Mouse (Mus musculus): ENCODE measurements around the gene Bhlhe41. TPM values are rescaled to one million over a fixed set of nuclear protein-coding genes. Genes with fewer than 3 reads are reported as not detected.

Gene Bhlhe41
- polyA plus RNA-seq, 1 experiment from 2014 or later = 1.6 TPM

DNA sequence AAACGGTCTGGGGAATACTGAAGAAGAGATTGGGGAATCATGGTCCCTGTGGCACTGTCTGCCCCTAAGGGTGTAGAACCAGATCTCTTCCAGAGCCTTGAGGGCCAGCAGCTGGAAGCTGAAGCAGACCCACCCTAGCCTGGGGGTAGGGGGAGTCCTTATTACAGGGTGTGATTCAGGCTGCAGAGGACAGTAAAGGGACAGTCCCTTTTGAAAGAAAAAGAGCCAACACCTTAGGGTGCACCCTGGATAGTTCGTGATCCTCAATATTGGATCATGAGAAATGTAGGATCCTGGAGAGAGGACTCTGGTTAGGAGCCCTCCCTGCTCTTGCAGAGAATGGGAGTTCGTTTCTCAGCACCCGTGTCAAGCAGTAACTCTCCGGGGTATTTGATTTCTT, 39.3 kb upstream of the Bhlhe41 start:
- Histone ChIP-seq H3K9me3 (ENCODE audit: control insufficient read depth, low read length) (no peaks in the 10 kb centered on the region), H3K27me3 (ENCODE audit: control insufficient read depth, insufficient read depth, low read length) (no peaks in the 10 kb centered on the region), H3K9ac (ENCODE audit: low read length) (no peak overlapping the region), H3K4me3 (ENCODE audit: low read depth, low read length) (no peak overlapping the region), H3K36me3 (ENCODE audit: control insufficient read depth, insufficient read depth, low read length) (no peaks in the 10 kb centered on the region), H3K4me2 (replicated peaks; ENCODE audit: low read depth) (no peak overlapping the region), H3K27ac (replicated peaks) (no peak overlapping the region), H3K4me1 (replicated peaks; ENCODE audit: control insufficient read depth, insufficient read depth) (no peaks in the 10 kb centered on the region)
- no peak for TF ChIP-seq EP300 (optimal IDR thresholded peaks at IDR 0.05)
- no peak for TF ChIP-seq CTCF (IDR thresholded peaks at IDR 0.05; ENCODE audit: low read depth)
- ATAC-seq (ENCODE audit: low FRiP score, low TSS enrichment) = no peak
- WGBS = 83% methylated on average over 5 of the region's 5 CpGs
- no peak for DNase-seq (ENCODE audit: low spot score)

DNA sequence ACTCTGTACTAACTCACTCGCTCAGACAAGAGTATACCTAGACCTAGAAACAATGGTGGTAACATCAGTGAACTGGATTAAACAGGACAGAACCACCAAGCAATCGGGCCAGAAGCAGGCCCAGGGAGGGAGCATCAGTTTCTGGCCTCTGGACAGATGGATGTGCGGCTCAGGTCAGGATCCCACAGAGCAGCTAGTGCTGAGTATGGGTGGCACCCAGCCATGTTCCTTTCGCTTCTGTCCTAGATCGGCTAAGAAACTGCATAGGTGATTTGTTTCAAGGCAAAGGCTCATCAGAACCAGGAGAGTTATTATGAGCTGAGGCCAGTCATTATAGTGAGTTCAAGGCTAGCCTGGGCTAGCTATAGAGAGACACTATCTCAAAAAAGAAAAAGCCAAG, 38.8 kb upstream of the Bhlhe41 start:
- no peak for ATAC-seq (ENCODE audit: low FRiP score, low TSS enrichment)
- no peaks in the 10 kb centered on the region for H3K9me3 ChIP-seq (ENCODE audit: control insufficient read depth, low read length)
- H3K27me3 ChIP-seq (ENCODE audit: control insufficient read depth, insufficient read depth, low read length) = no peaks in the 10 kb centered on the region
- H3K9ac ChIP-seq (ENCODE audit: low read length) = no peak overlapping the region
- no peak overlapping the region for H3K4me3 ChIP-seq (ENCODE audit: low read depth, low read length)
- DNase-seq (ENCODE audit: low spot score) = no peak
- H3K4me2 ChIP-seq (replicated peaks; ENCODE audit: low read depth) = no peak overlapping the region
- no peaks in the 10 kb centered on the region for H3K36me3 ChIP-seq (ENCODE audit: control insufficient read depth, insufficient read depth, low read length)
- no peak overlapping the region for H3K27ac ChIP-seq (replicated peaks)
- no peaks in the 10 kb centered on the region for H3K4me1 ChIP-seq (replicated peaks; ENCODE audit: control insufficient read depth, insufficient read depth)
- 90% methylated on average over 5 of the region's 5 CpGs for WGBS
- TF ChIP-seq EP300 (optimal IDR thresholded peaks at IDR 0.05) (no peak), CTCF (IDR thresholded peaks at IDR 0.05; ENCODE audit: low read depth) (no peak)

DNA sequence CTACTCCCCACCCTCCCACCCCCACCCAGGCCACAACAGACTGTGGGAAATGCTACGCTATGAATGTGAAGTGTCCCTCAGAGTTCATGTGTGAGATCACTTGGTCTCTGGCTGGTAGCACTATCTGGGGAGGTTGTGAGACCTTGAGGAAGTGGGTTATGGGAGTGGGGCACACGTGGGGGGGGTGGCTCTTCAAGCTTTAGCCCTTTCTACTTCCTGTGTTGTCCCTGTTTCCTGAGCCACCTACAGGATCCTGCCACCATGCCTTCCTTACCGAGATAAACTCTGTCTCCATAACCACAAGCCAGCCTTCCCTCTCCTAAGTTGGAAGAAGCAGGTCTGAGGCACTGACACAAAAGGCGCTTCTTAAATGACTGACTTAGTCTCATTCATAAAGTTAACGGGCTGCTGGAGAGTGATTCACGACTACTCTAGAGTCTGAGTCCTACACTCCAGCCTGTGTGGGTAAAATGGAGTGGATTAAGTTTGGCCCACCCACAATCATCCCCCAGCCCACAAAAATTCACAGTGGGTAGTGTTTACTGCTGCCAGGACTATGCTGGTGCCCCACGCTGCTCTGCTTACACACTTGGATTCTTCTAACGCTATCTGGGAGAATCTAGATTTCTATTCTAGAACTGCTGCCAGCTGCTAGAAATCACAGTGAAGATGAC, 29.4 kb upstream of the Bhlhe41 start:
- ATAC-seq (ENCODE audit: low FRiP score, low TSS enrichment) (no peak), DNase-seq (ENCODE audit: low spot score) (no peak)
- Histone ChIP-seq H3K27ac (replicated peaks) (no peak overlapping the region), H3K36me3 (ENCODE audit: control insufficient read depth, insufficient read depth, low read length) (no peaks in the 10 kb centered on the region), H3K4me3 (ENCODE audit: low read depth, low read length) (no peak overlapping the region), H3K9ac (ENCODE audit: low read length) (no peak overlapping the region), H3K9me3 (ENCODE audit: control insufficient read depth, low read length) (no peaks in the 10 kb centered on the region), H3K27me3 (ENCODE audit: control insufficient read depth, insufficient read depth, low read length) (no peaks in the 10 kb centered on the region), H3K4me1 (replicated peaks; ENCODE audit: control insufficient read depth, insufficient read depth) (no peaks in the 10 kb centered on the region), H3K4me2 (replicated peaks; ENCODE audit: low read depth) (no peak overlapping the region)
- TF ChIP-seq CTCF (IDR thresholded peaks at IDR 0.05; ENCODE audit: low read depth) (no peak), EP300 (optimal IDR thresholded peaks at IDR 0.05) (no peak)
- 56% methylated on average over 8 of the region's 8 CpGs for WGBS

DNA sequence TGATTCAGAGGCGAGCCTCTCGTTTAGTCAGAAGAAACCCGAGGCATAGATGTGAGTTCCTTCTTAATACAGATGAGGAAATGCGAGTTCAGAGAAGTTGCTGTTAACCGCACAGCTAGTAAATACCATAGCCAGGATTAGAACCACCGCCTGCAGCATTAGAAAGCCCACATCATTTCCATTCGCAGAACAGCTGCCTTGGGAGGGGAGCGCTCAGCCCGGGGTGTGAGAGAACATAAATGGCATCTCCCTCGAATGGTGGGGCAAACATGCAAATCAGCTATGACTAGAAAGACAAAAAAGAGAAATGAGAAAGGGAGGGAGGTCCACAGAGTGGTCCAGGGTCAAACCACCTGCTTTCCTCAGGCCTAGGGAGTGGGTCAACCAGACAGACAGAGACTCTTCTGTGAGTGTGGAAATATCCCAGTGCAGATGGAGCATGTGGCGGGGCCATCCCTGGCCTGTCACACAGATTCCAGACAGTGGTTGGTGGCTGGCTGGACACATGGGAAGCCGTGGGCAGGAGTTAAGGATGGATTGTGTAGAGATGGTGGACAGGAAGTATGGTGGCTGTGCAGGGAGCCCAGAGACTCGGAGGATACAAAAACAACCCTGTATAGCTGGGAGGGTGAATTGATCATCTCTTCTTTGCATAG, 28.1 kb upstream of the Bhlhe41 start:
- 80% methylated on average over 13 of the region's 13 CpGs for WGBS
- Histone ChIP-seq H3K4me2 (replicated peaks; ENCODE audit: low read depth) (no peak overlapping the region), H3K27ac (replicated peaks) (no peak overlapping the region), H3K4me1 (replicated peaks; ENCODE audit: control insufficient read depth, insufficient read depth) (no peaks in the 10 kb centered on the region), H3K9me3 (ENCODE audit: control insufficient read depth, low read length) (no peaks in the 10 kb centered on the region), H3K27me3 (ENCODE audit: control insufficient read depth, insufficient read depth, low read length) (no peaks in the 10 kb centered on the region), H3K36me3 (ENCODE audit: control insufficient read depth, insufficient read depth, low read length) (no peaks in the 10 kb centered on the region), H3K4me3 (ENCODE audit: low read depth, low read length) (no peak overlapping the region), H3K9ac (ENCODE audit: low read length) (no peak overlapping the region)
- DNase-seq (ENCODE audit: low spot score) (no peak), ATAC-seq (ENCODE audit: low FRiP score, low TSS enrichment) (no peak)
- TF ChIP-seq EP300 (optimal IDR thresholded peaks at IDR 0.05) (no peak), CTCF (IDR thresholded peaks at IDR 0.05; ENCODE audit: low read depth) (no peak)

DNA sequence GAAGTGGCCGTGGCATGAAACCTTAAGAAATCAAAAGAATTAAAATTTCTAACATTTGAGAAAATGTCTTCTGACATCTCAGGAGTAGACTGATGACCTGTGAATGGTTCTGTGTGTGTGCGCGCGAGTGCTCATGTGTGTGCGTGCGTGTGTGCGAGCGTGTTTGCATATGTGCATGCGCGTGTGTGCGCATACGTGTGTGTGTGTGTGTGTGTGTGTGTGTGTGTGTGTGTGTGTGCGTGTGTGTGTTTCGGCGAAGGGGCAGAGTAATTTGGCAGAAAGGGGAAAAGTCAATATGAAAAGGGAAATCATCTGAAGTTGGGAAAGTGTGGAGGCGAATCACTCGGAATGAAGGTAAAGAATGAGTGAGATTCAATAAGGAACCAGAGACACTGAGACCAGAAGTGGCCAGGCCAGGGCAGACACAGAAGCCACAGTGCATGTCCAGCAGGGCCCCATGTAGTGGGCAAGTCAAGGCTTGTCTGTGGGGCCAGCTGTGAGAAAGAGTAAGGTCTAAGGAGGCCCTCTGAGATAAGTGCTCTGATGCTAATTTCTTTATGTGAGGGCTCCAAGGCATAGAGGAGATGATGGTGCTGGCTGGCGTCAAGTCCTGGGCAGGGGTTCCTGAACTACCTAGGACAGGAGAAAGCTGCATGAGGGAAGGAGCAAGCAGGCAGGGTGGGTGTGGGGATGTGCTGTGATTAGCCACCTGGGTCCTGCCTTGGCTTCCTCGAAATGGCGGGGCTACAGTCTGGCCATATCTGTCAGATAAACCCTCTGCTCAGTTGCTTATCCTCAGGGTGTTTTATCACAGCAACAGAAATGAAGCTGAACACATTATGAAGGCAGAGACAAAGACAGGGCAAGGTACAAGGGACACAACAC, 27.3 kb upstream of the Bhlhe41 start:
- Histone ChIP-seq H3K4me3 (ENCODE audit: low read depth, low read length) (no peak overlapping the region), H3K27me3 (ENCODE audit: control insufficient read depth, insufficient read depth, low read length) (no peaks in the 10 kb centered on the region), H3K9ac (ENCODE audit: low read length) (no peak overlapping the region), H3K9me3 (ENCODE audit: control insufficient read depth, low read length) (no peaks in the 10 kb centered on the region), H3K4me2 (replicated peaks; ENCODE audit: low read depth) (no peak overlapping the region), H3K4me1 (replicated peaks; ENCODE audit: control insufficient read depth, insufficient read depth) (no peaks in the 10 kb centered on the region), H3K27ac (replicated peaks) (no peak overlapping the region), H3K36me3 (ENCODE audit: control insufficient read depth, insufficient read depth, low read length) (no peaks in the 10 kb centered on the region)
- ATAC-seq (ENCODE audit: low FRiP score, low TSS enrichment) (no peak), DNase-seq (ENCODE audit: low spot score) (no peak)
- TF ChIP-seq CTCF (IDR thresholded peaks at IDR 0.05; ENCODE audit: low read depth) (no peak), EP300 (optimal IDR thresholded peaks at IDR 0.05) (no peak)
- WGBS = 90% methylated on average over 19 of the region's 20 CpGs
